In the genomic region with DNA sequence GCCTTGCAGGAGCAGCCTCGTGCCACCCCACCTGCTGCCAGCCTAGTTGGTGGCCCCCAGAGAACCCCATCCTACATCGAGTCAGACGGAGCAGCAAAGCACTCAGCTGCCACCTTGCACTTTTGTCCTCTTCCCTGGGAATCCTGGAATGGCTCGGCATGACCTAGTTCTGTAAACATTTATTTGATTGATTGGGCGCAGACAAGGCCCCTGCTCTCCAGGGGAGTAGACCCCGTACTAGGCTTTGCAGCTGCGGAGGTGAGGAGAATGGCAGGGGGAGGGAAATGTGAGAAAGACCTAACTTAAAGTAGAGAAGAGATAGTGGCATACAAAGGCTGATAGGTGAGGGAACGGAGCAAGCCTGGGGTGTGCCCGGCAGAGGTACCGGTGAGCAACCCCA, we compare ENCODE assay signal across 19 mouse cellular contexts. TPM values are rescaled to one million over a fixed set of nuclear protein-coding genes. Genes with fewer than 3 reads are reported as not detected.
DNase-seq lines count a peak whose midpoint lies in the region; ATAC-seq and TF ChIP-seq lines count a peak whose summit lies in the region.
"Had no signal": no experiment of that assay in that cellular context is flagged by ENCODE, and none has a peak within 500 bp of the region (broad histone marks: within the 10 kb centered on the region; RNA-seq: fewer than 3 reads in every experiment).

No protein-coding gene starts in this region.

- H3K4me3 ChIP-seq in lung, embryonic 14.5 days (ENCODE audit: low read depth, low read length): no peak overlapping the region
- H3K4me3 ChIP-seq in stomach, embryonic 14.5 days (ENCODE audit: low read depth, low read length): no peak overlapping the region
- no peak overlapping the region for H3K4me3 ChIP-seq in cerebellum, adult 2 months (replicated peaks; ENCODE audit: insufficient read depth, low read depth, low read length)
- H3K4me3 ChIP-seq: heart, embryonic 15.5 days; limb, embryonic 15.5 days had no signal

- no peak overlapping the region for H3K4me2 ChIP-seq in lung, embryonic 14.5 days
- no peak overlapping the region for H3K4me2 ChIP-seq in stomach, embryonic 14.5 days (replicated peaks; ENCODE audit: low read depth, low read length)
- H3K4me2 ChIP-seq: heart, embryonic 15.5 days; limb, embryonic 15.5 days had no signal

- ATAC-seq in lung, embryonic 14.5 days (ENCODE audit: insufficient read depth): no peak
- ATAC-seq in stomach, embryonic 14.5 days (ENCODE audit: insufficient number of reproducible peaks, insufficient read depth, low FRiP score, low read depth): peak; percentile 49
- ATAC-seq: forebrain, postnatal 0 days had no signal

- no peak for TF ChIP-seq POLR2A in cerebellum, adult 2 months (IDR thresholded peaks at IDR 0.05; ENCODE audit: borderline replicate concordance, insufficient read depth, low read length)

- no peaks in the 10 kb centered on the region for H3K36me3 ChIP-seq in lung, embryonic 14.5 days (ENCODE audit: insufficient read depth)
- H3K36me3 ChIP-seq in stomach, embryonic 14.5 days (ENCODE audit: control insufficient read depth, insufficient read depth, low read length): no peaks in the 10 kb centered on the region
- H3K36me3 ChIP-seq: heart, embryonic 15.5 days; limb, embryonic 15.5 days had no signal

- no peaks in the 10 kb centered on the region for H3K27me3 ChIP-seq in lung, embryonic 14.5 days (ENCODE audit: insufficient read depth, low read length)
- no peaks in the 10 kb centered on the region for H3K27me3 ChIP-seq in stomach, embryonic 14.5 days (ENCODE audit: control insufficient read depth, insufficient read depth, low read length)
- no peaks in the 10 kb centered on the region for H3K27me3 ChIP-seq in cerebellum, adult 2 months (ENCODE audit: control insufficient read depth, insufficient read depth, low read length)
- H3K27me3 ChIP-seq: heart, embryonic 15.5 days; limb, embryonic 15.5 days had no signal

- H3K9ac ChIP-seq in lung, embryonic 14.5 days: no peak overlapping the region; the same call in 1 of the 2 replicates
- no peak overlapping the region for H3K9ac ChIP-seq in stomach, embryonic 14.5 days (replicated peaks; ENCODE audit: low read depth, low read length)
- H3K9ac ChIP-seq: forebrain, postnatal 0 days; heart, embryonic 15.5 days; limb, embryonic 15.5 days had no signal

- peak; percentile 6 to 30 for DNase-seq in adrenal gland, adult (ENCODE audit: inconsistent age in 2 of 2, low spot score in 1 of 2)
- DNase-seq in adrenal gland, adult 2 months: no peak
- peak; percentile 46 for DNase-seq in lung, embryonic 14.5 days
- DNase-seq in lung, adult 18-20 months: no peak
- peak; percentile 55 for DNase-seq in forelimb bud, embryonic 11.5 days (ENCODE audit: low read depth, low spot score)
- DNase-seq in layer of hippocampus, adult 9-11 months: no peak
- no peak for DNase-seq in cerebellum, adult 2 months
- DNase-seq: cerebellum, adult 9-11 months; forebrain, postnatal 0 days; kidney, postnatal 25 days; spleen, adult 18-20 months; thymus, adult 2 months had no signal

- H3K9me3 ChIP-seq in lung, embryonic 14.5 days (ENCODE audit: low read depth, low read length): no peaks in the 10 kb centered on the region
- no peaks in the 10 kb centered on the region for H3K9me3 ChIP-seq in stomach, embryonic 14.5 days (ENCODE audit: control insufficient read depth, low read depth, low read length)
- H3K9me3 ChIP-seq: heart, embryonic 15.5 days; limb, embryonic 15.5 days had no signal

- no peaks in the 10 kb centered on the region for H3K4me1 ChIP-seq in lung, embryonic 14.5 days (ENCODE audit: insufficient read depth)
- peaks cover 4% of the 10 kb centered on the region; the same call in 1 of the 2 replicates for H3K4me1 ChIP-seq in stomach, embryonic 14.5 days (ENCODE audit: control insufficient read depth, insufficient read depth, low read length)
- no peaks in the 10 kb centered on the region for H3K4me1 ChIP-seq in cerebellum, adult 2 months (ENCODE audit: control insufficient read depth, insufficient read depth, low read length)
- H3K4me1 ChIP-seq: limb, embryonic 15.5 days had no signal

- TF ChIP-seq CTCF in lung, embryonic 14.5 days (IDR thresholded peaks at IDR 0.05; ENCODE audit: low read depth): no peak
- TF ChIP-seq CTCF in cerebellum, adult 2 months (IDR thresholded peaks at IDR 0.05; ENCODE audit: borderline replicate concordance, insufficient read depth, low read depth, low read length): no peak

- no peak overlapping the region for H3K27ac ChIP-seq in lung, embryonic 14.5 days (ENCODE audit: low read depth)
- H3K27ac ChIP-seq in stomach, embryonic 14.5 days (ENCODE audit: low read length): no peak overlapping the region
- no peak overlapping the region for H3K27ac ChIP-seq in cerebellum, adult 2 months (ENCODE audit: insufficient read depth, low read length)
- H3K27ac ChIP-seq: heart, embryonic 15.5 days; limb, embryonic 15.5 days; macrophage had no signal

- WGBS in lung, embryonic 14.5 days: 8% methylated on average over 10 of the region's 10 CpGs
- 12% methylated on average over 10 of the region's 10 CpGs for WGBS in stomach, embryonic 14.5 days
- 58% methylated on average over 10 of the region's 10 CpGs for WGBS in cerebellum, adult 2 months

RNA-seq across cellular contexts. Expression of a gene that starts 23.8 kb away (rescaled TPM):
- total RNA-seq in adrenal gland, adult 2 months (2021): not detected
- not detected in 2 replicates for polyA plus RNA-seq in adrenal gland, adult 2 months (2012; rRNA removed)
- polyA plus RNA-seq in lung, embryonic 14.5 days (2014; fragmentation: Nextera tagmentation; extraction: Ambion mirVana): not detected in 2 replicates
- not detected in 2 replicates for polyA plus RNA-seq in stomach, embryonic 14.5 days (2014; fragmentation: Nextera tagmentation; extraction: Ambion mirVana)
- polyA plus RNA-seq in cerebellum, adult 2 months (2012; rRNA removed): not detected in 2 replicates
- total RNA-seq: forebrain, postnatal 0 days; gastrocnemius, postnatal 4 days; left cerebral cortex, adult 18-20 months; monocyte, adult 5-6 weeks had no signal
- polyA plus RNA-seq: forebrain, postnatal 0 days; heart, embryonic 15.5 days; limb, embryonic 15.5 days; macrophage; thymus, adult 2 months had no signal

RNA-seq across cellular contexts. Expression of a gene that starts 33.5 kb away (rescaled TPM):
- 10 to 100 TPM; 24.8 to 44.6 TPM for total RNA-seq in adrenal gland, adult 2 months (2021)
- polyA plus RNA-seq in adrenal gland, adult 2 months (2012; rRNA removed): 73.5 and 81.5 TPM in 2 replicates
- polyA plus RNA-seq in lung, embryonic 14.5 days (2014; fragmentation: Nextera tagmentation; extraction: Ambion mirVana): 34.4 and 37.1 TPM in 2 replicates
- polyA plus RNA-seq in stomach, embryonic 14.5 days (2014; fragmentation: Nextera tagmentation; extraction: Ambion mirVana): 32.2 and 38.5 TPM in 2 replicates
- 2.3 and 2.7 TPM in 2 replicates for polyA plus RNA-seq in cerebellum, adult 2 months (2012; rRNA removed)
- total RNA-seq: monocyte, adult 5-6 weeks had no signal
- polyA plus RNA-seq: macrophage had no signal

Comparison
In these comparisons a context has a peak if more than half of its experiments do, and no peak if none do; other contexts are left out.
1. DNase-seq: peak in adrenal gland, adult (2 of 2), lung, embryonic 14.5 days (single experiment) and forelimb bud, embryonic 11.5 days (single experiment); none in adrenal gland, adult 2 months (single experiment), lung, adult 18-20 months (0 of 2), layer of hippocampus, adult 9-11 months (single experiment) and cerebellum, adult 2 months (0 of 2).